Mouse (Mus musculus) kidney, adult 11 months (tissue): ENCODE results near the gene Ccni.

Source experiments
- DNase-seq: peaks from one replicate; pipeline ENCODE4 v3.0.0; 2022

Gene Ccni

GRCm38 (mm10) chr5:93206109-93207005 is at the start of gene Ccni, which contains the start of gene 2010109A12Rik:
Gene Ccni, minus strand, starts transcription at chr5:93206495.
Gene 2010109A12Rik, plus strand, starts transcription at chr5:93206518.
- peak; percentile 94 for DNase-seq

- no peak for DNase-seq
These were observed 49.5 kb upstream of the Ccni start for GRCm38 (mm10) chr5:93255759-93256265.

DNA sequence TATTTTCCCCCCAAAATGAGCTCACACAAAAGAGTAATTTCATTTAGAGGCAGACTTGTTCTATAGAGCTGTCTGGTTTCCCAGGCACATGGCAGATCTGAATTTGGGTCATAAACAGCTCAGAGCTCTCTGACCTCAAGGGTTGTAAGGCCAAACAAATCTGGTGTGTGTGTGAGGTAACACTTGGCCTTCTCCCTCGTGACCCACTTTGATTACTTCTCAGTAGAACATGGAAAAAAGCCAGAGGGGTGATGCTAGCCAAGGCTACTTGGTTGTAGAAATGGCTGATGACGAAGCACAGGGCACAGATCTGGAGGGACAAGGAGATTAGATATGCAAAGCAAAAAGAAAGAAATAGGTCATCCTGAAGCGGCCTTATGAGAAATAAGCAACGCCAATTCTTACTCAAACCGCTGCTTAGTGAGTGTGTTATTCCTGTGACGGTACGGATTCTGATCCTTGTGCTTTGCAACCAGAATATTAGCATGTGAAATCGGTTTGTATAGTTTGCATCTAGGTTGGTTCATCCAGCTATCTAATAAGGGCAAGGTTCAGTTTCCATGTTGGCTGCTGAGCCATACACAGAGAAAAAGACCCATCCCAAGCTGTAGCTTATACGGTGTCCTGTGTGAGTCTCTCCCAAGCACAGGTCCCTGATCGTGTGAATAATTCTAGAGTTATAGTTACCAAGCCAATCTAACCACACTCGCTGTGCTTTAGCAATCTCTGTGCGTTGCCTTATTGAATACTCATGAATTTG is 44.9 kb upstream of the Ccni start:
- DNase-seq, result peak; percentile 23

DNA sequence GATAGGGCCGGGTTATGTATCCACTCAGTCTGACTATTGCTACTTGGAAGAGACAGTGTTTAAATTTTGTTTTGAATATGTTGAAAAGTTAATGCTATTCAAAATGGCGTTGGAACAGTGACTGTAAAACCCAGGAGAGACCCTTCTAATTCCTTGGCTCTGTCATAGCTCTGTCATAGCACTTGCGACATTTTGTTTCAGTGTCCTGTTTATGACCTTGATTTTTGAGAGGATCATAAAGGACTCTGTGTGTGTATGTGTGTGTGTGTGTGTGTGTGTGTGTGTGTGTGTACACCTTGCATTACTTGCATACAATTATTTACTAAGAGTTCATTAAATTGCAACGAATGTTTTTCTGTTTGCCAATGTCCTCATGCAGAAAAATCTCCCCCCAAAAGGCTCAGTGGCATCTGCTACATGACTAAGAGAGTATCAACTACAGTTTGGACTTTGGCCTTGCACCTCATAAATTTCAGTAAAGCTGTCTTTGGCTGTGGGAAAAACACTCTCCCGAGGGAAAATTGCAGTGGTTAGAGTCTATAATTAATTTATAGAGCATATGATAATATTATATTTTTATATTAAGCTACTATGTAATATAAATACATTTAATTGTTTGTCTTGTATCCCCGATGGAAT is 43.8 kb upstream of the Ccni start:
- DNase-seq, result no peak

GRCm38 (mm10) chr5:93245280-93245679 is 39.0 kb upstream of the Ccni start:
- DNase-seq, result no peak

- no peak for DNase-seq
These were observed 33.6 kb upstream of the Ccni start for GRCm38 (mm10) chr5:93239590-93240544.

GRCm38 (mm10) chr5:93236541-93236940 is 30.2 kb upstream of the Ccni start:
- no peak for DNase-seq

GRCm38 (mm10) chr5:93235888-93236287 is 29.6 kb upstream of the Ccni start:
- DNase-seq, result no peak

DNA sequence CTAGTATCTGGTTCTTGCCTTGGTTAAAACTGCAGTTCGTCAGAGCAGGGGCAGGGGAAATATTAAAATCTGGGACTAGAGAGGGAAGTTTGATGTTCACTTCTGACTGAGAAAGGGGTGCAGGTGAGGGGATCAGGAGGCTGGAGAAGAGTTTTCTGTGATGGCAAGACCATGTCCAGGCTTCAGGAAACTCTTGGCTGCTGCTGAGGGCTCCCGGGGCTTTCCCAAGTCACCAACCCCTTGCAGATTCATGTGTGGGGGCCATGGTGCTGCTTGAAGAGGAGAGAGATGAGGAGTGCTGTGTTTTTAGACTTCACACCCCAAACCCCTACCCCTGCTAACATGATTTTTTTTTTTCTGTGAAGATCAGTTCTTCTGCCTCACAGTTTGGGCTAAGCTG is 28.3 kb upstream of the Ccni start:
- no peak for DNase-seq

DNA sequence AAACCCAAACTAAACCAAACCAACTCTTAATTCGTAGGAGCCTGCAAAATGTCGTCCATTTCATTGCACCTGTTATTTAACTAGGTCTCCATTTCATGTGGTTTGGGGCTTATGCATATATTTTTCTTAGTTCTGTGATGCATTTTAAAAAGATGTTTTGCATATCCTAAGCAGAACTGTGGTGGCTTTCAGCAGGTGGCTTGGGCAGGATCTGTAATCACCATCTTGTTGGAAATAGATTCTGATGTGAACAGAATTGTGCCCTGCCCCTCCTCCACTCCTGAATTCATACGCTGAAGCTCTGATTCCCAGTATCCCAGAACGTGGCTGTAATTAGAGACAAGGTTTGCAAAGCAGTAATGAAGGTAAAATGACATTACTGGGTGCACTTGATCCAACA is 27.8 kb upstream of the Ccni start:
- no peak for DNase-seq

- no peak for DNase-seq
These were observed 26.5 kb upstream of the Ccni start for GRCm38 (mm10) chr5:93232838-93233237.

GRCm38 (mm10) chr5:93231721-93232120 is 25.4 kb upstream of the Ccni start:
- DNase-seq, result no peak

GRCm38 (mm10) chr5:93229527-93229926 is 23.2 kb upstream of the Ccni start:
- no peak for DNase-seq

- no peak for DNase-seq
These were observed 20.9 kb upstream of the Ccni start for GRCm38 (mm10) chr5:93227157-93227556.

DNA sequence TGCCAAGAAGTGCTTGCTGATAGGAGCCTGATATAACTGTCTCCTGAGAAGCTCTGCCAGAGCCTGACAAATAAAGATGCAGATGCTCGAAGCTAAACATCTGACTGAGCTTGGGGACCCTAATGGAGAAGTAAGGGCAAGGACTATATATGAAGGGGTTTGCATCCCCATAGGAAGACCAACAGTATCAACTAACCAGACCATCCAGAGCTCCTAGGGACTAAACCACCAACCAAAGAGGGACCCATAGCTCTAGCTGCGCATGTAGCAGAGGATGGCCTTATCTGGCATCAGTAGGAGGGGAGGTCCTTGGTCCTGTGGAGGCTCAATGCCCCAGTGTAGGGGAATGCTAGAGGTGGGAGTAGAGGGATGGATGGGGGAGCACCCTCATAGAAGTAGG is 18.3 kb upstream of the Ccni start:
- DNase-seq, result no peak

DNA sequence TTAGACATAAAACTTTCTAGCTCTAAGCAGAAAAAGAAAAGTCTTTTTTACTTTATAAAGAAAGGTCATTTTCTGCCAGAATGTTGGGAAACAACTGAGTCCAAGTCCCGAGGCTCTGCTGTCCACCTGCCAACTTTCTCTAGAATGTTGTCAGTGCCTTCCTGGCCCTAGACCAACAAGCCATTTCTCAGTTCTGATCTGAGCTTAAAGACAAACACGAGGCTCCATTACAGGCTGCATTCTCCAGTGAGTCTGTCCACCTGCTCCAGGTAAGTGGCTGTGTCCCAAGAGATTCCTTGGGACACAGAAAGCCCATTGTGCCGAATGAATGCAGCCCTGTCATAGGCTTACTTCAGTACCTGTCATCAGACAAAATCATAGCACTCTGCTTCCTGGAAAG is 15.4 kb upstream of the Ccni start:
- DNase-seq, result peak; percentile 52

- DNase-seq, result no peak
These were observed 12.1 kb upstream of the Ccni start for GRCm38 (mm10) chr5:93218375-93218774.

DNA sequence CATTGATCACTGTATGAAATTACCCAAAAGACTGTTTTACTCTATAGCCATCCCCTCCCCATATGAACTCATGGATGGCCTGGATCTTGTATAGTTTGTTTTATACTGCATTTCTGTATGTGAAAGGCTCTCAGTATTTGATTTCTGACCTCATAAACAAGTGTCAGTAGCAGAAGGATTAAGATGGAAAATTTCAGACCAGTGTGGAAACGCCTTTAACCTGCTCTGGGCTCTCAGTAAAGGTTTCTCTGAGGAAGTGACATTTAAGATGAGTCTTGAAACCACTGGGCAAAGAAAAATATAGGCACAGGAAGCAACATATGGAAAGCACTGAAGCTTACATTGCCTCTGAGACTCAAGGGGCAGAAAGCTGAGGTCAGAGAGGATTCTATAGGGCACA is 1.3 kb upstream of the Ccni start:
- no peak for DNase-seq

DNA sequence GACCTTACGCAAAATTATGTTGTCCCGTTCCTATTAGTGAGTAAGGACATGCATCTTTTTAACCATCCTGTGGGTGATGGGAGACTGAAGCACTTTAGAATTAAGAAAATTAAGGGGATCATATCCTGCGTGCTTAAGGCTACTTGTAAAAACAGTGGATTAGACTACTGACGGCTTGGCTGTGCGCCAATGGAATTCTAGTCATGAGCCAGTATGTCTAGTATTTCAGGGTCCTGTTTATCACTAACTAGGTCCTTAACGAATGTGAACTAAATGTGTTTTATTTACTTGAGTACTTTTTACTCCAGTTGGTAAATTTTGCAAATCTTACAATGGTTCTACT is 682 bp upstream of the Ccni start:
- peak; percentile 78 for DNase-seq

GRCm38 (mm10) chr5:93205371-93206108 is 755 bp downstream of the Ccni start:
- DNase-seq, result peak; percentile 57

DNA sequence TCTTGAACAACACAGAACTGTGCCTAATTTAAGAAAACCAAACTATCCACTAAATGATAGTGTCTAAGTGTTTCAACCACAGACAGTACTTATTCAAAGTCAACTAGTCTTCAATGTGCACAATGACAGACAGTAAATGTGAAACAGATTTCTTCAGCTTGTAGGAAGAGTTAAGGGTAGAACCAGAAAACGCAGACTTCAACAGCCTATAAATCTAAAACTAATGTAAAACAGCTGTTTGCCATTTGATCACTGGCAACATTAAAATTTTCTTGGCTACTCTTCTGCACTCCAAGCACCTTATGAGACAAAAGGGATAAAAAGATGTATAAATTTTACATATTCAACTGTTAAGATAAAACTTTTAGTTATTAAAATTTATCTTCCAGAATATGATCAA is 5.1 kb downstream of the Ccni start:
- no peak for DNase-seq

- DNase-seq, result no peak
These were observed 8.1 kb downstream of the Ccni start for GRCm38 (mm10) chr5:93198232-93198631.
